Mouse (Mus musculus): ENCODE data around the gene Gpr156.

DNA sequence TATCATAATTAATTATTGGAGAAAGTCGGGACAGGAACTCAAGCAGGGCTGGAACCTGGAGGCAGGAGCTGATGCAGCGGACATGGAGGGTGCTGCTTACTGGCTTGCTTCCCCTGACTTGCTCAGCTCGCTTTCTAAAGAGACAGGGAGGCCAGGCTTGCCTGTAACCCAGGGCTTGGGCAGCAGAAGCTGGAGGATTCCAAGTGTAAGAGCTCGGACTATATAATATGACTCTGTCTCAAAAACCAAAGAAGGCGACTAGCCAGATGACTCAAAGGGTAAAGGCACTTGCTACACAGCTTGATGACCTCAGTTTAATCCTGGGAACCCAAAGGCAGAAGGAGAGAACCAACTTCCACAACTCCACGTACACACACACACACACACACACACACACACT, 22.9 kb upstream of the Gpr156 start:
- TF ChIP-seq POLR2A (IDR thresholded peaks at IDR 0.05; ENCODE audit: borderline replicate concordance, control insufficient read depth, low read depth, low read length) (no peak), CTCF (IDR thresholded peaks at IDR 0.05; ENCODE audit: control insufficient read depth, insufficient read depth, low read length) (no peak)

Measured in bone marrow, adult 2 months (tissue).